Mouse (Mus musculus): ENCODE data around the gene Exoc2. TPM values are rescaled to one million over a fixed set of nuclear protein-coding genes. Genes with fewer than 3 reads are reported as not detected.

The Exoc2 gene
- total RNA-seq, 2 experiments from 2014 or later: 11.7 to 12.9 TPM

DNA sequence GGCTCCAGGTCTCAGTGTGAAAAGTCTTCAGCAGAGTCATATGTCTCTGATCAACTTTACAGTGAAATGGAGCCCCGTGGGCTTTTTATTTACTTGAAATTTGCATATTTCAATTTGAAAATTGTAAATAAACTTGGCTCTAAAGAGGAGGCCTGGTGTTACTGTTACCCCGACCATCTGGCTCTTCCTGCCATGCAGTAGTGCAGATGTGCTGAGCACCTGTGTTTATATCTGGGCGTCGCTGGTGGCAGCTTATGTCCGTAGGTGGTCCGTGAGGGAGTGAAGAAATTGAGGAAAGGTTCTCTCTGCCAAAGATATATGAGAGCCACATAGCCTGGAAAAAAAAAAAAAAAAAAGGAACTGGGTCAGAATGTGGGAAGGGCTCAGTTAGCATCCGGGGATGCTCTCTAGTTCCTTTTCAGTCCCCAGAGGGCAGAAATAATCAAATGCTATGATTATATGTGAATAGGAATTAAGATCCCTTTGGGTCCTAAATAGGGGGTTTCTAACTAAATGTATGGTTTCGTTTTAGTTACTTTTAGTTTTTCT, 2.7 kb upstream of the Exoc2 start:
- intact Hi-C loops (cut with DNase I): loop anchor here (10.0 kb wide), 1 partner anchor 412 kb away; no protein-coding TSS in a partner anchor
- DNase-seq: no peak

DNA sequence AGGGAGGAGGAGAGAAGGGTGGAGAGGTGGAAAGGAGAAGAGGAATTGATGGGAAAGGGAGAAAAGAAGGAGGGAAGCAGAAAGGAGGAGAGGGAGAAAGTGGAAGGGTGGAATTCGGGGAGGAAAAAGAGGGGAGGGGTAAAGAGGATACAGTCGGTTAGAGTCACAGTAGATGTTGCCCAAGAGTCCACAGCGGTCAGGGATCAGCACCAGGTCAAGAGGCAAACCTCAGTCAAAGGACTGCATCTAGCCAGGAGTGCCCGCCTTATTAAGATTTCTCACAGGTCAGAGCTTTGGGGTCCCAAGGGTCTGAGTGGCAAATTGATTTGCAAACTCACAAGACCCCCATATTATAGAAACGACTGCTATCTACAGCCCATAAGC, 346 bp upstream of the Exoc2 start:
- intact Hi-C loops (cut with DNase I): loop anchor here (10.0 kb wide), 1 partner anchor 409 kb away; no protein-coding TSS in a partner anchor
- no peak for DNase-seq

DNA sequence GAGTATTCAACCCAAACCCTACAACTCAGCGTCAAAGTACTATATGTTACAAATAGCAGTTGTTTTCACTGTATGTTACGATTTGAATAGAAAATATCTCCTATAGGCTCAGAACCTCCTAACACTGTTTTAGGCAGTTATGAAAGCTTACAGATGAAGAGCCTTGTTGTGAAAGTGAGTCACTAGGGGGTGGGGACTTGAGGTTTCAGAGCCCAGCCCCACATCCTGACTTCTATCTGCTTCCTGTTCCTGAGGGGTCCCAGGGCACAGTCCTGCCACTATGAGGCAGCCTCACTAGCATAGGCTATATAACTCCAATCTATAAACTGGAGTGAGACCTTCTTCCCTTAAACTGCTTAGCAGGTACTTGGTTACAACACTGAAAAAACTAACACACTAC, 1.8 kb downstream of the Exoc2 start:
- intact Hi-C loops (cut with DNase I): loop anchor here (10.0 kb wide), 1 partner anchor 407 kb away; no protein-coding TSS in a partner anchor
- no peak for DNase-seq

DNA sequence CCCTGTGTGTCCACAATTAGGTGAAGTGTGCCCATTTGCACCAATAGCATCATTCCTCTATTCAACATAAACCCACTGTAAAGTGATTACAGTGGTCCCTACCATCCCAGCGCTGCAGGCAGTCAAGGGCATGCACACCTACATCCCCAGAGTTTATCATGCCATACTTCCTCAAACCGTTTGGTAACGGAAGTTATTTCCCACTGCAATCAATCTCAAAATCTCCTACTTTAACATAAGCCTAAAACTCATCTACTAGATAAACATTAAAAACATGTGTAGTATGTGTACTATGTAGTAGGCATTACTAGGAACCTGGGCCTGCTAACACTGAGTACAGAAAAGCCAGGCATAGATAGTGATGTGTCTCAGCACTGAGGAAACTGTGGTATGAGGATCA, 2.8 kb downstream of the Exoc2 start:
- DNase-seq: no peak
- intact Hi-C loops (cut with DNase I): loop anchor here (10.0 kb wide), 1 partner anchor 406 kb away; no protein-coding TSS in a partner anchor

DNA sequence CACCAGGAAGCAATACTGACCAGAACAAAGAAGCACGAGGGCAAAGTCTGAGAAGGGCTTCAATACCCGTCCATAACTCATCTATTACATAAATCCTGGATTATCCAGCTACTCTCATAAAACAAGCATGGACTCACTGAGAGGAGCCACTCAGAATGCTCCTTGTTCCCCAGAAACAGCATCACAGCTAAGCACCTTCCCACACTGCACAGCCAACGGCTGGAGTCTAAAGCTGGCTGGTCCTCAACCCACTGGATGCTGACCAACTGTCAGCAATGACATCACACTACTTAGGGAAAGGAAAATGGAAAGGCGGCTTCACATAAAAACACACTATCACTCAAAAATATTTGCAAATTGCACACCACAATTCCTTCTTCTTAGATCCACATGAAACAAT, 5.6 kb downstream of the Exoc2 start:
- DNase-seq: no peak
- intact Hi-C loops (cut with DNase I): no loop called here

DNA sequence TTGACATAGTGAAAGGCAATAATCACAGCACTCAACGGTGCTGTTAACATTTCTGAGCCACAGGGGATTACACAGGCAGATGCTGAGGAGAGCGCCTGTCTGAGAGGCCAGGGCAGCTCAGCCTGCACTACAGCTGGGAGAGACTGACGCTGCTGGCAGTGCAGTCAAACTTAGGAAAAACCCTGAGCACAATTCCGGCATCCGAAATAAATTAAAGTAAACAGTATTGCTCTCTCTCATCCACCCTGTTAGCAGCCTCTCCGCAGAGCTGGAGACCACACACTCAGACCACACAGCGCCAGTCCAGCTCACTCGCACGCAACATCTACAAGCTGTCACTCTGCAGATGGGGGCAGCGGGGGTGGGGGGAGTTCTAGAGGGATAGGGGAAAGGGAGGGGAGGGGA, 7.4 kb downstream of the Exoc2 start:
- DNase-seq: no peak
- intact Hi-C loops (cut with DNase I): no loop called here

DNA sequence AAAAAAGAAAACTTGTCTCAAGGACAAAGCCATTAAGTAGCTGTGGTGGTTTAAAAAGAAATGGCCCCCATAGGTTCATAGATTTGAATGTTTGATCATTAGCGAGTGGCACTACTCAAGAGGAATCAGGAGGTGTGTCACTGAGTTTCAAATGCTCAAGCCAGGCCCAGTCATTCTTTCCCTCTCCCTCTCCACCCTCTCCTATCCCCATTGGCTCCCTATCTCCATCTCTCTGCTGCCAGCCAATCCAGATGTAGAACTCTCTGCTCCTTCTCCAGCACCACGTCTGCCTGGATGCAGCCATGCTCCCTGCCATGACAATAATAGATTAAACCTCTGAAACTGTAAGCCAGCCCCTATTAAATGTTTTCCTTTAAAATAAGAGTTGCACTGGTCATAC, 12.0 kb downstream of the Exoc2 start:
- DNase-seq: no peak
- intact Hi-C loops (cut with DNase I): no loop called here

DNA sequence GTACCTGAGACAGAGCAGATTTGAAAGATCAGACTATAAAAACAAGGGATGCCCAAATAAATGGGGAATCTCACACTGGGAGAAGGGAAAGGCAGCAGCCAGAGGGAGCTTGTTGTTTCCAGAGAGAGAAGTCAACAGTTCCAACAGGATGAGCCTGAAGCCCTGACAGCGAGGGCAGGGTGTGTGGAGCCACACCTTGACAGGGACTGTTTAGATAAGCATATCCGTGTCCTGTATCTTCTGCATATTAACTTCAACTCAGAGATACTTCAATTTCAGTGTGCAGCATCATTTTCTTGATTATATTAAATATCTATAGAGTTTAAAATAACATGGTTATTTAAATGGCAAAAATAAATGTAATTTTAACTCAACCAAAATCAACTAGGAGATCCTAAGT, 13.2 kb downstream of the Exoc2 start:
- no peak for DNase-seq
- intact Hi-C loops (cut with DNase I): no loop called here

DNA sequence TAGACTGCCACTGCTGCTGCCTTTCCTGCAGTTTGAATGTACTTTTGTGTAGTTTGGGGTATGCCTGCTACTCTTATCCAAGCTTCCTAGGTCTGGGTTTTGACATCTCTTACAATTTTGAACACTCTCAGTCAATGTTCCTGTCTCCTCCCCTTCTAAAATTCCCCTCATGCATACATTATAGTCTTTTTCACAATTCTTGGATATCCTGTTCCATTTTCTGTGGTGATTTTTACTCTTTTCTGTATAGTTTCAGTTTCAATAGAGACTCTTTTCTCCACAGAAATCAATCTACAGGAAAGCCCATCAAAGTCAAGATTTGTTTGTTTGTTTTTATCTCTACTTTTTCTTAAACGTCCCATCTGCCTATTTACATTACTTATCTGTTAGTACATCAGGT, 20.3 kb downstream of the Exoc2 start:
- intact Hi-C loops (cut with DNase I): no loop called here
- DNase-seq: no peak

DNA sequence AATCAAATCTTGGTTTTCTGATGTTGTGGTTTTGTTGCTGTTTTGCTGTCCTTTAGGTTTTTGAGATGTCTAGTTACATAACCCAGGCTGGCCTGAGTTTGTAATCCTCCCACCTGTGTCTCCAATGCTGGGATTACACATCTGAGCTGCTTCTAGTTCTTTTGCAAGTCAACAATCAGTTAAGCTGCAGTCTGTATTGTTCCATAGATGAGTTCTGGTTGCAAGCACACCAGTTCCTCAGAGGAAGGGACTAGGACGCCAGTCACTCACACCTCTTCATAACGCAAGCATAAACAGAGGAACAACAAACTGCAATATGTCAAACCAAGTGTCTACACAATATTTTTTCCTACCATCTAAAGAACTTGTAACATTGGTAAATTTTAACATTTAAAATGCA, 21.8 kb downstream of the Exoc2 start:
- no peak for DNase-seq
- intact Hi-C loops (cut with DNase I): no loop called here

DNA sequence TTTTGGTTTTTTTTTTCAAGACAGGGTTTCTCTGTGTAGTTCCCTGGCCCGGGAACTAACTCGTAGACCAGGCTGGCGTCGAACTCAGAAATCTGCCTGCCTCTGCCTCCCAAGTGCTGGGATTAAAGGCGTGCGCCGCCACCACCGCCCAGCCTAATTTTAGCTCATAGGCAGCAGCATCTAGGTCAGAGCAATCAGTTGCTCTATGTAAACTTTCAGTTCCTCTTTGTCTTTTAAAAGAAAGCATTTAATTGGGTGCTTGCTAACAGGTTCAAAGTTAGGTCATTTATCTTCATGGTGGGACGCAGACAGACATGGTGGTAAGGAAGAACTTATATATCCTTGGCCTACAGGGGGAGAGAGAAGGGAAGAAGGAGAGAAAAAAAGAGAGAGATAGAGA, 24.7 kb downstream of the Exoc2 start:
- intact Hi-C loops (cut with DNase I): no loop called here
- no peak for DNase-seq

DNA sequence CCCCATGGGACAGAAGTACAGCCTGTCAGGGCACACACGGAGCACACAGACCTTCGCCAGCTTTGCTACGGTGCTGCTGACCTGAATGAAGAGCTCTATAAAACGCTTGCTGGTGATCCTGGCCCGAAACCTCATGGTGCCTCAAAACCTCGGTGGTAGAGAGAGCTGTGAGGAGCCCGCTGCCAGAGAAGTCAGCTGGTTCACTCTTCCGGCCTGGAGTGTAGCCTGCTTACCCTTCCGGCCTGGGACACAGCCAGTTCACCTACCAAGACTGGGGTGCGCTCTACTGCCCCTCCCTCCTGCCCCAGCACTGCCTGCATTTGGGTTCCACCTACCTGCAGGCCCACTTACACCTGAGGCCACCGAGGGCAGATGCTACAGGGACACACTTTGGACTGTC, 26.4 kb downstream of the Exoc2 start, which contains the start of gene Hus1b:
Hus1b (minus strand) TSS at position 220 of the 400 bp plus-strand sequence.
- DNase-seq: no peak
- intact Hi-C loops (cut with DNase I): no loop called here

DNA sequence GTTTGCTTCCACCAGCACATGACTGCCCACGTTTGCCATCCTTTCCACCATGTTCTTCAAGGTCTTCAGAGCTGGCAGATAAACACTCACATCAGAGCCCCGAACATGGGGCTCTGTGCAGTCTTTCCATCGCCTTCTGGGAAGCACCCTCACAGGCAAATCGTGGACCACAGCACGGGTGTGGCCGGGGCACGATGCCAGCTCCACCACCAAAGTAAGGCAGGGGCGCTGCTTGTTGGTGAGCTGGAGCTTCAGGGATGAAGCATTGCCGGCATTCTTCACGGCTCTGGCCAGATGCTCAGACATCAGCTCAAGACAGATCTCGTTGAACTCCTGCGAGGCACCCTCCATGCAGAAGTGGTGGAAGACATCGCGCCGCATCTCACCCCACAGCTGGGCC, 26.8 kb downstream of the Exoc2 start:
- DNase-seq: no peak
- intact Hi-C loops (cut with DNase I): no loop called here

DNA sequence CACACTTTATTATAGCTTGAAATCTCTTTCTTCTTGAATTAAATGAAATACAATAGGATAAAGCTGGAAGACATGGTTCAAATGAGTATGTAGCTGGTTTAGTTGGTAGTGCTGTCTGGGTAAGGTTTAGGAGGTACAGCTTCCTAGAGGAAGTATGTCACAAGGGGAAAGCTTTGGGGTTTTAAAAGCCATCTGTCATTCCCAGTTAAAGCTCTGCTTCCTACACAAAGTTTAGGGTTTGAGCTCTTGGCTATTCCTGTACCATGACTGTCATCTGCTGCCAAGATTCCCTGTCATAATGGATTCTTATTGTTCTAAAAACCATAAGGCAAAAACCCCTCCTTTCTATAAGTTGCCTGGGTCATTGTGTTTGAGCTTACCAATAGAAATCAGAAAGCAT, 28.1 kb downstream of the Exoc2 start:
- no peak for DNase-seq
- intact Hi-C loops (cut with DNase I): no loop called here

DNA sequence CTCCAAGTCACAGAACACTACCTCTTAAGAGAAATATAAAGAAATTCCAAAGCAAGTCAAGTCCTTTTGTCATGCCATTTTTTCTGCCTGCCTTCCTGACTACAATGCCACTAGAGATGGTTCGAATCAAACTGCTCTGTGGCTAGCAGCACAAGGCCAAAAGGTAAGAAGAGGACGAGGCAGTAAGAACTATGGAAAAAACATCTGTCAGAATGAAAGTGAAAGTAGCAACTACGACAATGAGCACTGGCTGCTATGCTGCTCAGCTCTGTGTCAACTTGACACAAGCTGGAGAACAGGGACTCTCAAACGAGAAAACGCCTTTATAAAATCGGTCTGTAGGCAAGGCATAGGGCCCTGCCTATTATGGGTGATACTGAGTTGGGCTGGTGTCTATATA, 40.9 kb downstream of the Exoc2 start:
- intact Hi-C loops (cut with DNase I): no loop called here

DNA sequence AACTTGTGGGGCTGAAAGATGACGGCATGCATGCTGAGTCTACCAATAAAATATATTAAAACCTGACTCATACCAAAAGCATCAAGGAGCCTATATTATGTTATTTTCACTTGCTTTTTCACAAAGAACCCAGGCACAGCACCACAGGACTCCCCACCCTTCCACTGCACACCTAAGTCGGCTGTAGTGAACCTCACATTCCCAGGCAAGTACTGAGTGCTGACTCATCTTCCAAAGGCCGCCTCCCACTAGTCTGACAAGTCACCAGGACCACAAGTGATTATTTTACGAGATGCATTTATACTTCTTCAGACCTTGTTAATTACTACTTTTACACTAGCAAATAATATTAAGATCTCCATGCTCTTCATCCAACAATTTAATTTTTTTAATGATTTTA, 42.3 kb downstream of the Exoc2 start:
- intact Hi-C loops (cut with DNase I): no loop called here
- no peak for DNase-seq

More for the DNA sequence above, 40.9 kb downstream of the Exoc2 start:
- no peak for DNase-seq

DNA sequence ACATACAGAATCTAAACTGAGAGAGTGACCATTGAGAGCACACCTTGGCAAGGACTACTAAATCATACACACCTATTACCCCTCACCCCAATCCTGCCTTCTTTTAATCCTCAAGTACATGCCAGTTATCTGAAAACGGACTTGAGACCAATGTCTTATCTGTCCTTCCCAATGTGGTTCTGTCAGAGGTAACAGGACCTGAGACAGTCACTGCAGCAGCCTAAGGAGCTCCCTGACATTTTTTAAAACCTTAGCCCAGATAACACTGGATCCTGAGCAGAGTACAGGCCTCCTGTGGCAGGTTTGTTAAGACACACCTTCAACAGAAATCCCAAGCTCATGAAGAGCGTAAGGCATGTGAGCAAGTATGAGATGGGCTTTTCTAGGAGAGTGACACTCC, 44.8 kb downstream of the Exoc2 start:
- no peak for DNase-seq
- intact Hi-C loops (cut with DNase I): no loop called here

DNA sequence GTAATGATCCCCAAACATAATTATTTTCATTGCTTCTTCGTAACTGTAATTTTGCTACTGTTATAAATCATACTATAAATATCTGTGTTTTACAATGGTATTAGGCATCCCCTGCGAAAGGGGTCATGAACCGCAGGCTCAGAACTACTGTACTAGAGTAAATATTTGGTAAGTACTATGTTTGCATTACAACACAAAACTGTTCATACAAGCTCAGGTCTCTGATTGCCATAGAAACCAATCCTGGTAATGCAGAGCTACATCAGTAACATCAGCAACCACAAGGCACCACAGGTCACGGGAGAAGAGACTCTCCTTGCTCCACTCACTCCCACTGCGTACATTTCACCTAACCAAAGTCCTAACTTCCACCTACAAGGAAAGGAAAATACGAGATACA, 49.6 kb downstream of the Exoc2 start:
- intact Hi-C loops (cut with DNase I): no loop called here
- DNase-seq: no peak

DNA sequence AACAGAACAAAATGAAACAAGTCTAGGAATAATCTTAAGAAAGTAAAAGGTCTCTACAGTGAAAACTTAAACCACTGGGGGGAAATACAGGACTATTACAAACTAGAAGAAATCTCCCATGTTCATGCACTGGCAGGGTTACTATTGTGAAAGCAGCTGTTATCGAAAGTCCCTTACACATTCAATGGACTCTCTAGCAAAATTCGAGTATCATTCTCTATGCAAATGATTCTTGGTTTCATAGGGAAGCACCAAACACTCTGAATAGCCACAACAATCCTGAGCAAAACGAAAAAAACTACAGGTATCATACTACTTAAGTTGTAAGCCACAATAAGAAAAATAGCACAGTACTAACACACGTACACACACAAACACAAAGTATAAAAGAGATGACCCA, 52.0 kb downstream of the Exoc2 start:
- intact Hi-C loops (cut with DNase I): no loop called here
- DNase-seq: no peak

DNA sequence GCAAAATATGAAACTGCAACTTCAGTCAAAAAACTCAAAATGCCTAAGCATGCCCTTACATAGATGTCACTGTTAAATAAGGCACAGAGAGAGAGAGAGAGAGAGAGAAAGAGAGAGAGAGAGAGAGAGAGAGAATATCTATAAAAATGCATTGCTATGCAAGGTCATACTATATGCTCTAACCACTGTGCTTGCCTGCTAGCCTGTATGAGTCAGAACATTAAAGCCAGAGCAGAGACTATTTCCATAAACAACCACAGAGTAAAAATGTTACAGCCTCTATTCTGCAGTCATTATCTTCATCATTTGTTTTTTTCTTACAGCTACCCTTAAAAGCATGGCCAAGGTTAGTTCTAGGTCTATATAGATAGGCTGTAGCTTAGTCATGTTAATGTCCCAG, 60.1 kb downstream of the Exoc2 start:
- DNase-seq: no peak
- intact Hi-C loops (cut with DNase I): no loop called here

DNA sequence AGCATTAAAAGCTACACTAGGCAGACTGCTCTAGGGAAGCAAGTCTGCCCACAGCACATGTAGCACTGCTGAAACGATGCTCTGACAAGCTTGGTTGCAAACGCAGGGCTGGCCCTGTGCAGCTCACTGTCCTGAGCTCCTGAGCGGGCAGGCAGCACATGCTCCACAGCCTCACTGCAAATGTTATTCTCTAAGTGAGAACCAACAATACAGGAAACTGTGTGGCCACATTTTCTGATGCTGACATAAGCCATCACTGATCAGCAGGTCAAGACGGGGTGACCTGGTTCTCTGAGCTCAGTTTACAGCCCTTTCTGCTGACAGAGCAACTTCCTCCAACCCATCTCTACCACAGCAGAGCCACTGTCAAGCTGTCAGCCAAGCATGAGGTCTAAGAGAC, 60.9 kb downstream of the Exoc2 start:
- intact Hi-C loops (cut with DNase I): no loop called here
- peak; percentile 7 to 28 for DNase-seq

DNA sequence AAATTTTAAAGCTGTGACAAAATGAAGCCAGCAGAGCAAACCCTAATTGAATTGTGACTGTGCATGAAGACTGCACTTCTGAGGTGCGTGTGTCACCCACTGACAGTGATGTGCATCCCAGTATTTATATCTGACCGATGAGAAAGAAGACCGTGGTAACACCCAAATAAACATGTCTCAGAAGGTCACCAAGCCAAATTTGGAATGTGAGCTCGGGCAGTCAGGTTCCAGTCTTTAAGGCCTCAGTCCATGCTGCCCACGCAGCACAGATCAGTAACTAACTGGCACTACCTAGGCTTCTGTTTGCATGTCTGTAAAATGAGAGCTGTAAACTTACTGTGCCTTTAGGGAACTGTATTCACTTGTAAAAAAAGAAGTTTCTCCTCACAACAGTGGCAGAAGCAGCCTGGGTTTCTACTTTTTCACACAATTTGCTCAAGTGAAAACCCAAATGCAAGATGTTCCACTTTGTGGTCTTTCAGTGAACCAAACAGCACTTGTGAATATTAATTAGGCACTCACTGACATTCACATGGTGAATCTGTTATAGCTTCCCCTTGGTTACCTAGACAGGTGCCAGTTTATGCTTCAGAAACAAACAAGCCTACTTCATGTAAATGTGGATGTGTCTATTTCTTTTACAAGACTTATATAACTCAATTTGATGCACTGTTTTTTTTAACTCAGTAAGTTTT, 61.8 kb downstream of the Exoc2 start:
- DNase-seq: no peak

DNA sequence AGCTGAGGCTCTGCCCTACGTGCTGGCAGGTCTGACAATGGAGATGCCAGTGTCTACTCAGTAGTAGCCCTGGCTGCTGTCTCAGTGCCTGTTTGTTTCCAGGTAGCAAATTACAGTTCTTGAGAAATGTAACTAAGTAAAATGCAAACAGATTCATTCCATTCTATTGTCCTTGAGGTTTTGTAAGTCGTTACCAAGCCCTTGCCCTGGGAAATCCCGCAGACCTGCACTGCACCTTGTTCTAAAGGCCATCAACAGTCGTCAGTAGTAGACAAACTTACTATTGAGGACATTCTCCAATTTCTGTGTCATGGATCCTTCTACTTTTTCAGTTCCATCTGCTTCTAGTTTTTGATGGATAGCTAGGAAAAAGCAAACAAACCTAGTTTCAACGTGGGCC, 63.0 kb downstream of the Exoc2 start:
- DNase-seq: no peak

More for the DNA sequence above, 61.8 kb downstream of the Exoc2 start:
- intact Hi-C loops (cut with DNase I): no loop called here

More for the DNA sequence above, 63.0 kb downstream of the Exoc2 start:
- intact Hi-C loops (cut with DNase I): no loop called here
